26 mouse cellular contexts compared by ENCODE assay signal in the genomic region with DNA sequence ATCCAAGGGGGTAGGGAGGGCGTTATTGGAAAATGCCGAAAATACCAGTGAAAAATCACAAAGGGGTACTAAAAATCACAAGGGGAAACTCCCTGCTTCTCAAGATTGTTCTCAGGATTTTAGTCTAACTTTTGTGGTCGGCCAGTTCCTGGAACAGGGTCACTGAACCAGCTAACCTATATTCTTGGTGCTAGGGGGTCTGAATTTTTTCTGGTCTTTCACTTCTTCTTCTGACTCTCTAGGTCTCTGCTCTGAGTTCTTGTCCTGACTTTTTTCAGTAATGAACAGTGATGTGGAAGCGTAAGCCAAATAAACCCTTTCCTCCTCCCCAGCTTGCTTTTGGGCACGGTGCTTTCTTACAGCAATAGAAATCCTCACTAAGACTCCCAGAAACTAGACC.
"Had no signal": no experiment of that assay in that cellular context is flagged by ENCODE, and none has a peak within 500 bp of the region (broad histone marks: within the 10 kb centered on the region; RNA-seq: fewer than 3 reads in every experiment).

No protein-coding gene starts in this region.

- H3K9ac ChIP-seq: embryonic facial prominence, embryonic 12.5 days; embryonic facial prominence, embryonic 13.5 days; embryonic facial prominence, embryonic 15.5 days; forebrain, embryonic 12.5 days; forebrain, embryonic 13.5 days; forebrain, embryonic 15.5 days; forebrain, postnatal 0 days had no signal

- H3K36me3 ChIP-seq: embryonic facial prominence, embryonic 10.5 days; embryonic facial prominence, embryonic 12.5 days; embryonic facial prominence, embryonic 13.5 days; embryonic facial prominence, embryonic 15.5 days; forebrain, embryonic 10.5 days; forebrain, embryonic 12.5 days; forebrain, embryonic 15.5 days had no signal

- H3K4me2 ChIP-seq: embryonic facial prominence, embryonic 12.5 days; embryonic facial prominence, embryonic 13.5 days; embryonic facial prominence, embryonic 15.5 days; forebrain, embryonic 12.5 days; forebrain, embryonic 13.5 days; forebrain, embryonic 15.5 days had no signal

- H3K4me1 ChIP-seq: embryonic facial prominence, embryonic 10.5 days; embryonic facial prominence, embryonic 12.5 days; embryonic facial prominence, embryonic 13.5 days; embryonic facial prominence, embryonic 15.5 days; forebrain, embryonic 10.5 days; forebrain, embryonic 12.5 days; forebrain, embryonic 13.5 days; forebrain, embryonic 15.5 days had no signal

- ATAC-seq: forebrain, embryonic 13.5 days; forebrain, embryonic 14.5 days; forebrain, embryonic 15.5 days; forebrain, embryonic 16.5 days; forebrain, postnatal 0 days had no signal

- H3K27me3 ChIP-seq: embryonic facial prominence, embryonic 12.5 days; embryonic facial prominence, embryonic 13.5 days; embryonic facial prominence, embryonic 15.5 days; forebrain, embryonic 12.5 days; forebrain, embryonic 13.5 days; forebrain, embryonic 15.5 days had no signal

- H3K9me3 ChIP-seq: forebrain, embryonic 15.5 days had no signal

- DNase-seq: cerebellum, adult 8-10 months; cerebellum, adult 9-10 months; cerebellum, adult 9-11 months; cerebellum, postnatal 10 days; cerebellum, postnatal 14 days; cerebellum, postnatal 25 days; cerebellum, postnatal 36 days; forebrain, postnatal 0 days; gastrocnemius, adult 2 months; gastrocnemius, postnatal 10 days; gastrocnemius, postnatal 14 days; gastrocnemius, postnatal 25 days; gastrocnemius, postnatal 36 days; heart, adult 18-20 months; heart, adult 2 months had no signal

- H3K27ac ChIP-seq: embryonic facial prominence, embryonic 10.5 days; embryonic facial prominence, embryonic 12.5 days; embryonic facial prominence, embryonic 13.5 days; embryonic facial prominence, embryonic 15.5 days; forebrain, embryonic 10.5 days; forebrain, embryonic 12.5 days; forebrain, embryonic 13.5 days; forebrain, embryonic 15.5 days; gastrocnemius, adult 2 months; heart, adult 2 months had no signal

- H3K4me3 ChIP-seq: embryonic facial prominence, embryonic 10.5 days; embryonic facial prominence, embryonic 12.5 days; embryonic facial prominence, embryonic 13.5 days; embryonic facial prominence, embryonic 15.5 days; erythroblast, embryonic 14.5 days; forebrain, embryonic 10.5 days; forebrain, embryonic 12.5 days; forebrain, embryonic 13.5 days; forebrain, embryonic 15.5 days; gastrocnemius, adult 2 months; heart, adult 2 months had no signal
